In the genomic region with DNA sequence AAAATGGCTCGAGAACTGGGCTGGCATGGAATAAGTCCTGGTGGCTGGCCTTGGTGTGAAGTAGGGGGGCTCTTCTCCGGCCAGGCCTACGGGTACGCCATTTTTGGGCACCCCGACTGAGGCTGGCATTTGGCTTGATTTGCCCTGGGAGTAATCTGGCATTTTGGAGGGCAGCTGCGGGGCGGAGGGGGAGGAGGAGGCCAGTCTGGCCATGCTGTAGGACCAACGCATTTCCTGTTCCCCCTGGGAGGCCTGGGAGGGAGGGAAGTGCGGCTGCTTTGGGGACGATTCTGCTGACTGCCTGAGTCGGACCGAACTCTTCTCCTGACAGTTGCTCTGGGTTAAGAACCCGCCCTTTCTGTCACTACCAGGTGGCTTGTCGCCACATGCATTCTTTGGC, we compare ENCODE assay signal across 29 mouse cellular contexts. TPM values are rescaled to one million over a fixed set of nuclear protein-coding genes. Genes with fewer than 3 reads are reported as not detected.
DNase-seq lines count a peak whose midpoint lies in the region; ATAC-seq and TF ChIP-seq lines count a peak whose summit lies in the region.
"Had no signal": no experiment of that assay in that cellular context is flagged by ENCODE, and none has a peak within 500 bp of the region (broad histone marks: within the 10 kb centered on the region; RNA-seq: fewer than 3 reads in every experiment).

No protein-coding gene starts in this region.

- ATAC-seq in kidney, embryonic 16.5 days (ENCODE audit: low FRiP score, low TSS enrichment): no peak
- no peak for ATAC-seq in kidney, embryonic 14.5 days (ENCODE audit: low FRiP score, low TSS enrichment)
- ATAC-seq in midbrain, postnatal 0 days (ENCODE audit: low FRiP score): no peak
- ATAC-seq: forebrain, embryonic 14.5 days; hindbrain, embryonic 16.5 days; lung, postnatal 0 days; midbrain, embryonic 15.5 days had no signal

- 68% methylated on average over 14 of the region's 14 CpGs for WGBS in kidney, embryonic 16.5 days
- WGBS in kidney, embryonic 14.5 days: 71% methylated on average over 14 of the region's 14 CpGs
- 77% methylated on average over 14 of the region's 14 CpGs for WGBS in midbrain, embryonic 10.5 days
- 85% methylated on average over 14 of the region's 14 CpGs for WGBS in midbrain, postnatal 0 days

- TF ChIP-seq CTCF in gastrocnemius, adult 2 months (IDR thresholded peaks at IDR 0.05): no peak
- TF ChIP-seq CTCF in midbrain, postnatal 0 days (IDR thresholded peaks at IDR 0.05): no peak

- no peak overlapping the region for H3K4me3 ChIP-seq in gastrocnemius, adult 2 months
- H3K4me3 ChIP-seq in kidney, embryonic 16.5 days (ENCODE audit: low read length): no peak overlapping the region
- no peak overlapping the region for H3K4me3 ChIP-seq in kidney, embryonic 14.5 days (ENCODE audit: low read length)
- no peak overlapping the region for H3K4me3 ChIP-seq in midbrain, embryonic 10.5 days
- no peak overlapping the region for H3K4me3 ChIP-seq in midbrain, postnatal 0 days (ENCODE audit: low read depth, low read length)
- H3K4me3 ChIP-seq: embryonic facial prominence, embryonic 12.5 days; heart, adult 2 months; heart, embryonic 12.5 days; layer of hippocampus, adult 2 months; limb, embryonic 15.5 days; liver, embryonic 13.5 days; midbrain, embryonic 15.5 days; neural tube, embryonic 12.5 days had no signal

- peak overlapping the region; percentile 76; the same call in 1 of the 2 replicates for H3K27ac ChIP-seq in gastrocnemius, adult 2 months
- H3K27ac ChIP-seq in kidney, embryonic 16.5 days (ENCODE audit: low read length): peak overlapping the region; percentile 65
- H3K27ac ChIP-seq in kidney, embryonic 14.5 days (ENCODE audit: low read depth, low read length): no peak overlapping the region
- H3K27ac ChIP-seq in midbrain, embryonic 10.5 days (replicated peaks): 0 out of 2 replicates have a peak overlapping the region, but pooled peaks have one; percentile 13
- H3K27ac ChIP-seq in midbrain, postnatal 0 days (ENCODE audit: low read depth, low read length): no peak overlapping the region
- H3K27ac ChIP-seq: embryonic facial prominence, embryonic 12.5 days; heart, adult 2 months; layer of hippocampus, adult 2 months; limb, embryonic 15.5 days; liver, embryonic 13.5 days; midbrain, embryonic 15.5 days; neural tube, embryonic 12.5 days; stomach, postnatal 0 days had no signal

- no peaks in the 10 kb centered on the region for H3K9me3 ChIP-seq in kidney, embryonic 16.5 days (ENCODE audit: low read length)
- no peaks in the 10 kb centered on the region for H3K9me3 ChIP-seq in kidney, embryonic 14.5 days (ENCODE audit: control insufficient read depth, low read length)
- no peaks in the 10 kb centered on the region for H3K9me3 ChIP-seq in midbrain, embryonic 10.5 days (replicated peaks)
- no peaks in the 10 kb centered on the region for H3K9me3 ChIP-seq in midbrain, postnatal 0 days (ENCODE audit: low read length)
- H3K9me3 ChIP-seq: embryonic facial prominence, embryonic 12.5 days; heart, embryonic 12.5 days; limb, embryonic 15.5 days; liver, embryonic 13.5 days; midbrain, embryonic 15.5 days; neural tube, embryonic 12.5 days had no signal

- H3K27me3 ChIP-seq in kidney, embryonic 16.5 days (ENCODE audit: insufficient read depth, low read length): no peaks in the 10 kb centered on the region
- H3K27me3 ChIP-seq in kidney, embryonic 14.5 days (ENCODE audit: control insufficient read depth, insufficient read depth, low read length): no peaks in the 10 kb centered on the region
- peaks cover 27% of the 10 kb centered on the region for H3K27me3 ChIP-seq in midbrain, embryonic 10.5 days (ENCODE audit: low read depth, poor library complexity, severe bottlenecking)
- no peaks in the 10 kb centered on the region for H3K27me3 ChIP-seq in midbrain, postnatal 0 days (ENCODE audit: insufficient read depth, low read length)
- H3K27me3 ChIP-seq: limb, embryonic 15.5 days; liver, embryonic 13.5 days; neural tube, embryonic 12.5 days had no signal

- no peak overlapping the region for H3K9ac ChIP-seq in kidney, embryonic 16.5 days (replicated peaks; ENCODE audit: low read length)
- H3K9ac ChIP-seq in kidney, embryonic 14.5 days (ENCODE audit: low read depth, low read length): no peak overlapping the region
- H3K9ac ChIP-seq in midbrain, postnatal 0 days (replicated peaks; ENCODE audit: low read length, poor library complexity, severe bottlenecking): no peak overlapping the region
- H3K9ac ChIP-seq: embryonic facial prominence, embryonic 12.5 days; heart, embryonic 12.5 days; limb, embryonic 15.5 days; liver, embryonic 13.5 days; midbrain, embryonic 15.5 days; neural tube, embryonic 12.5 days had no signal

- intact Hi-C loops in gastrocnemius, adult 2 months (cut with DNase I): loop anchor here (2.0 kb wide), 1 partner anchor 423 kb away; no protein-coding TSS in a partner anchor

- H3K36me3 ChIP-seq in kidney, embryonic 16.5 days (ENCODE audit: insufficient read depth, low read length): peaks cover 3% of the 10 kb centered on the region
- peaks cover 9% of the 10 kb centered on the region; the same call in 1 of the 2 replicates for H3K36me3 ChIP-seq in kidney, embryonic 14.5 days (ENCODE audit: control insufficient read depth, insufficient read depth, low read length)
- H3K36me3 ChIP-seq in midbrain, embryonic 10.5 days: peaks cover 24% of the 10 kb centered on the region
- peaks cover 7% of the 10 kb centered on the region; the same call in 1 of the 2 replicates for H3K36me3 ChIP-seq in midbrain, postnatal 0 days (ENCODE audit: insufficient read depth, low read length)
- H3K36me3 ChIP-seq: liver, embryonic 13.5 days; midbrain, embryonic 15.5 days; neural tube, embryonic 12.5 days had no signal

- peaks cover 36% of the 10 kb centered on the region for H3K4me1 ChIP-seq in kidney, embryonic 16.5 days (ENCODE audit: insufficient read depth, low read length)
- peaks cover 17% of the 10 kb centered on the region for H3K4me1 ChIP-seq in kidney, embryonic 14.5 days (ENCODE audit: control insufficient read depth, insufficient read depth, low read length)
- peaks cover 49% of the 10 kb centered on the region for H3K4me1 ChIP-seq in midbrain, embryonic 10.5 days
- no peaks in the 10 kb centered on the region; the same call in 1 of the 2 replicates for H3K4me1 ChIP-seq in midbrain, postnatal 0 days (ENCODE audit: insufficient read depth, low read length)

- peak; percentile 43 for DNase-seq in gastrocnemius, adult 2 months
- no peak for DNase-seq in gastrocnemius, postnatal 10 days
- DNase-seq in midbrain, embryonic 10.5 days (ENCODE audit: low spot score): no peak
- no peak for DNase-seq in midbrain, postnatal 0 days (ENCODE audit: low spot score)
- no peak for DNase-seq in adrenal gland, adult 18-20 months (ENCODE audit: low spot score in 2 of 2)
- DNase-seq: adrenal gland, adult 2 months; adrenal gland, postnatal 36 days; gastrocnemius, postnatal 36 days; heart, adult 2 months; liver, embryonic 13.5 days; lung, adult 18-20 months; right cerebral cortex, adult 18-20 months; thymus, adult 18-20 months; thymus, postnatal 25 days had no signal

- no peak overlapping the region for H3K4me2 ChIP-seq in kidney, embryonic 16.5 days (replicated peaks; ENCODE audit: low read depth, low read length)
- H3K4me2 ChIP-seq in kidney, embryonic 14.5 days (replicated peaks; ENCODE audit: low read depth, low read length): no peak overlapping the region
- no peak overlapping the region for H3K4me2 ChIP-seq in midbrain, postnatal 0 days (ENCODE audit: low read depth, low read length, poor library complexity, severe bottlenecking)
- H3K4me2 ChIP-seq: embryonic facial prominence, embryonic 12.5 days; heart, embryonic 12.5 days; limb, embryonic 15.5 days; liver, embryonic 13.5 days; midbrain, embryonic 15.5 days; neural tube, embryonic 12.5 days had no signal

RNA-seq across cellular contexts. Expression of gene 1810049J17Rik, which starts 51.8 kb away (rescaled TPM):
- not detected for total RNA-seq in gastrocnemius, adult 2 months (2021)
- total RNA-seq in gastrocnemius, postnatal 10 days (2021): not detected
- polyA plus RNA-seq in kidney, embryonic 16.5 days (2015; fragmentation: Nextera tagmentation; extraction: Ambion mirVana): 0.71 and 0.72 TPM in 2 replicates
- polyA plus RNA-seq in kidney, embryonic 14.5 days (2014; fragmentation: Nextera tagmentation; extraction: Ambion mirVana): 0.81 and 1.9 TPM in 2 replicates
- 0.58 TPM in 1 of 2 replicates, not detected in the other for polyA plus RNA-seq in midbrain, embryonic 10.5 days (2016; fragmentation: Nextera tagmentation; extraction: Ambion mirVana)
- total RNA-seq in midbrain, postnatal 0 days (2014; rRNA removed): not detected in 2 replicates
- 0.96 and 1.9 TPM in 2 replicates for polyA plus RNA-seq in midbrain, postnatal 0 days (2015; fragmentation: Nextera tagmentation; extraction: Ambion mirVana)
- 1 to 10 TPM in 1 of 2 experiments, under 1 TPM in 1; 0.77 to 1.6 TPM for total RNA-seq in adrenal gland, adult 18-20 months (2021)
- total RNA-seq: gastrocnemius, postnatal 36 days; heart, adult 2 months; hematopoietic stem cell, adult 5-6 weeks had no signal
- polyA plus RNA-seq: brain, embryonic 14.5 days; heart, adult 2 months; spleen, adult 2 months had no signal

RNA-seq across cellular contexts. Expression of gene Golph3, which starts 52.2 kb away (rescaled TPM):
- total RNA-seq in gastrocnemius, adult 2 months (2021): 10 to 100 TPM; 77.0 to 80.0 TPM
- total RNA-seq in gastrocnemius, postnatal 10 days (2021): 10 to 100 TPM; 61.3 to 66.0 TPM
- polyA plus RNA-seq in kidney, embryonic 16.5 days (2015; fragmentation: Nextera tagmentation; extraction: Ambion mirVana): 81.5 and 84.7 TPM in 2 replicates
- 78.7 and 116 TPM in 2 replicates for polyA plus RNA-seq in kidney, embryonic 14.5 days (2014; fragmentation: Nextera tagmentation; extraction: Ambion mirVana)
- polyA plus RNA-seq in midbrain, embryonic 10.5 days (2016; fragmentation: Nextera tagmentation; extraction: Ambion mirVana): 69.0 and 73.3 TPM in 2 replicates
- 116 and 133 TPM in 2 replicates for total RNA-seq in midbrain, postnatal 0 days (2014; rRNA removed)
- 49.1 and 55.8 TPM in 2 replicates for polyA plus RNA-seq in midbrain, postnatal 0 days (2015; fragmentation: Nextera tagmentation; extraction: Ambion mirVana)
- 100 to 1,000 TPM; 131 to 161 TPM for total RNA-seq in adrenal gland, adult 18-20 months (2021)

Comparison
In these comparisons a context has a peak if more than half of its experiments do, and no peak if none do; other contexts are left out.
1. H3K27ac ChIP-seq: peak in gastrocnemius, adult 2 months (single experiment), kidney, embryonic 16.5 days (single experiment) and midbrain, embryonic 10.5 days (single experiment); none in kidney, embryonic 14.5 days (single experiment) and midbrain, postnatal 0 days (single experiment).